Mouse (Mus musculus) frontal cortex, adult 2 months (tissue): Measurements from ENCODE around the gene Defb23. TPM values are rescaled to one million over a fixed set of nuclear protein-coding genes. Genes with fewer than 3 reads are reported as not detected.
"Not testable (repeated sequence)": the region's sequence is repeated elsewhere in the genome, so short reads cannot be mapped to it uniquely, and the experiment has no call there.

ENCODE experiments used
- DNase-seq, 2 experiments: peaks; one replicate each; pipeline ENCODE4 v3.0.0; 2022; ENCODE audit warnings: low spot score in 1 of 2; ENCODE audit errors: extremely low spot score in 1 of 2
- polyA plus RNA-seq: library from polyadenylated mRNA; depleted of rRNA; stranded (reverse); fragments of >200 nt; gene quantifications from 2 replicates; pipeline ENCODE4 v1.2.3, GENCODE M21; 2012; rRNA removed

Defb23 gene
- polyA plus RNA-seq, 1 experiment: not detected

DNA sequence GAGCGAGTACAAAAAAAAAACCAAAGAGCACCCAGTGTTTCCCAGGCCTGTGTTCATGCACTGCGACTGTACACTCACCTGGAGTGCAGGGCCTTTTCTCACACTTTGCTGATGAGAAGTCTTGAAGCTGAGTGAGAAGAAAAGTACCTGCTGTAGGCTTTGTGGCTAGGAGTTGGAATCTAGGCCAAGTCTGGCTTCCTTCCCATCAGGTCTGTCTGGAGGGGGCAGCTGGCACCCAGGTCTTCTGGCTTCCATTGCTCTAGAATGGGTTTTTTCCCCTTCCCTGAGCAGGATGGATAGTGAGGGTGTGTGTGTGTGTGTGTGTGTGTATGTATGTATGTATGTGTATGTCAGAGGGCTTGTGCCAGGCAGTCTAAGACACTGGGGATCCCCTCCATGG is 24.6 kb downstream of the Defb23 start:
- DNase-seq: no peak

- DNase-seq: no peak
These were observed 25.5 kb downstream of the Defb23 start for GRCm38 (mm10) chr2:152438963-152439362.

DNA sequence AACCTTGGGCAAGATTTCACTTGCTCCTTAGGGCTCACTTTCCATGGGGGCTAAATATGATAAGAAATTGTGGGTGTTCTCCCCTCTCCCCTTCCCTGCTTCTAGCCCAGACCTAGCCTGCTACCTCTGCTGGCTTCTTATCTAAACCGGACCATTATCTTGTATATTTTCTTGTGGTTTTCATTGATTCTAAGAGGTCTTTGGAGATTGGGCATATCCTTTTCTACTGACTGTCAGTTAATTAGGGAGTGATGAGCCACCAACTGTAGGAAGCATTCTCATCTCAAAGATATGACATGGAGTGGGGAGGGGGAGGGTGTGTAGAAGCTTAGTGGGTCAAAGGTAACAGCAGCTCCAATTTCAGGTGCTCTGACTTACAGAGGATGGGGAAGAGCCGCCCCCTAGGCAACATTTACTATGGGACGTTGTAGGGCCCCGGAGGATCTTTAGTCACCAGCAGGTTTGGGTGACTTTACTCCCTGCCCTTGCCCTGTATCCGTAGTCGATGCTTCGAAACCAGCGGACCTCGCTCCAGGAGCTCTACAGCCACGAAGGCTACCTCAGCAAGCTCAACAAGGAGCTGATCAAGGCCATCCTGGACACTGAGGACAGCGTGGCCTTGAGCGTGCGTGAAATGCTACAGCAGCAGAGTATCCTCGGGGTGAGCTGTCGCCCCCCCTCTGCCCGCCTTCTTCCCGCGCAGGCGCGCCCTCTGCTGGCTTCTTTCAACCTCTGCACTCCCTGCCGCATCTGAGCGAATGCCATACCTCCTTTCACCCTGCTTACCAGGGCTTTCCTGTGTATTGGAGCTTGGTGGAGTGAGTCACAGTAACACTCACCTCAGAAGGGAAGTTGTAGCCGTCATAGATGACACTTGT is 27.2 kb downstream of the Defb23 start:
- DNase-seq: peak; percentile 50 to 91

- DNase-seq: no peak
These were observed 28.0 kb downstream of the Defb23 start for GRCm38 (mm10) chr2:152436405-152436901.

- not testable (repeated sequence) for DNase-seq
These were observed 35.9 kb downstream of the Defb23 start for GRCm38 (mm10) chr2:152428481-152428880.

DNA sequence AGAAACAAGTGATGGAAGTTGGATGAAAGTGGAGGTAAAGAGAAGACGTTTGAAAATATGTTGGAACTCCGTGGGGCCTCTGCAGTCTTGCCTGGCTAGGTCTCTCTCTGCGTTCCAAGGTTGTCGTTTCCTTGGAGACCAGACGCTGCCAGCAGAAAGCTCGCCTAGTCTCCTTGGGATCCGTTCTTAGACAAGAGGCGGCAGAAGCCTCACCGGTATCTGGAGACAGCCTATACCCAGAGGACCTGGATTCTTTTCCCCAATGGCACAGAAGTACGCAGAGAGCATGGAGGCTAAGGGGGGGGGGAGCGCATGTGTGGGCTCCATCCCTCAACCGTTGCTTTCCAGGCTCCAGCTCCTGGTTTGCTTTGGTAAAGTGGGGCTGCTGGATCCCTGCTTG is 36.9 kb downstream of the Defb23 start:
- peak in 1 of 2 experiments; percentile 68 for DNase-seq

DNA sequence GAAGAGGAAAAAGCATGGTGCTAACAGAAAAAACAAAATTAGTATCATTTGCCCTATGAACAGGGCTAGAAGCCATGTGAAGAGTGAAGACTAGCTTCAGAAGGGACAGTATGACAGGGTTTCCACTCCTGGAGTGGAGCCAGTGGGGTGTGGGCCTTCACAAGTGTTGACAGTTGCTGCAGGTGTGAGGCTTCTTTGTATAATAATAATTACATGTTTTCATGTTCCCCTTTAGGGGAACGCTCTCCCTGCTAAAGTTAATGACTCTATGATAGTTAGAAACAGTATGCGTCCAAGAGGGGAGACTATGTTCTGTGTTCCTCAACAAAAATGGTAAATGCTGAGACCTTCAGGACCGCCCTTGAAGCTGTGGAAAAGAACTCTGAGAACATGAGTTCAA is 48.6 kb downstream of the Defb23 start:
- no peak for DNase-seq

DNA sequence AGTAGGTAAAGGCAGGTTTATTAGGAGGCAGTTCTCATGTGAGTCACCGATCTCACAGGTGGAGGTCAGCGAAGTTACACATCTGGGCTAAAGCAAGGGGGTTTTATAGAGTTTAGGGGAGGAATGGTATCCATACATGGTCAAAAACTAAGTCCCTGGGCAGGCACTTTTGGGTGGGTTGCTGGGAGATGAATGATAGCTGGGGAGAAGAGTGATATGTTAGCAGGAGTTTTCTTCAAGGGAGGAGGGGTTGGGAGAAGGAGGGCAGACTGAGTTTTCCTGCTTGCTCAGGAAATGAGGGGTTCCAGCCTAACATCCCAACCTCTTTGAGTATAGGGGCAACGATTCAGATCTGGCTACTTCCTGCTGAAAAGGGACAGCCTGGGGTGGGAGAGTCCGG is 49.1 kb downstream of the Defb23 start, which contains the start of gene 6820408C15Rik:
TSS of gene 6820408C15Rik (plus strand) at position 301 of the 400 bp plus-strand sequence.
- no peak for DNase-seq

DNA sequence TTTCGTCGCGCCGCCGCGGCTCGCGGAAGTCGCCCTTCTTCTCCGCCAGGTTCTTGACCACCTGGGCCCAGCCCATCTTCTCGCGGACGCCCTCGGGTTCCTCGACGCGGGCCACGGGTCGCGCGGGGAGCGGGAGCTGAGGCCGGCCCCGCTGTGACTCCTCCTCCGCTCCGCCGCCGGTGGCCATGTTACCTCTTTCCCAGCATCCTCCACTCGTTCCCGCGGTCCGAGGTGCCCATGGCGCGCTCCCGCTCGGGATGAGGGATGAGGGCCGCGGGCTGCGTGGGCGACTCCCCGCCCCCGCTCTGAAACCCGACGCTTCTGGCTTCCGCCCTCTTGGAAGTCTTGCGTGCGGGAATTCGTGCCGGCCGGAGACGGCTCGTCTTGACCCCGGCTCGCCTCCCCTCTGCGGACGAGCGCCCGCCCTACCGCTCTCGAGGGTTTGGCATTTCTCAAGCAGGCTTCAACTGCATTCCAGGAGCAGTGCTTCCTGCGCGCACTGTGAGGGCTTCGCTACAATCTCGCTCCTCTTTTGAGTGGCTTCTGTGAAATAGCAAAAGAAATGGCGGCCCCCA is 49.7 kb downstream of the Defb23 start, which contains the start of gene Zcchc3:
TSS of gene Zcchc3 (minus strand) at position 437 of the 575 bp plus-strand sequence.
- peak; percentile 69 to 88 for DNase-seq

DNA sequence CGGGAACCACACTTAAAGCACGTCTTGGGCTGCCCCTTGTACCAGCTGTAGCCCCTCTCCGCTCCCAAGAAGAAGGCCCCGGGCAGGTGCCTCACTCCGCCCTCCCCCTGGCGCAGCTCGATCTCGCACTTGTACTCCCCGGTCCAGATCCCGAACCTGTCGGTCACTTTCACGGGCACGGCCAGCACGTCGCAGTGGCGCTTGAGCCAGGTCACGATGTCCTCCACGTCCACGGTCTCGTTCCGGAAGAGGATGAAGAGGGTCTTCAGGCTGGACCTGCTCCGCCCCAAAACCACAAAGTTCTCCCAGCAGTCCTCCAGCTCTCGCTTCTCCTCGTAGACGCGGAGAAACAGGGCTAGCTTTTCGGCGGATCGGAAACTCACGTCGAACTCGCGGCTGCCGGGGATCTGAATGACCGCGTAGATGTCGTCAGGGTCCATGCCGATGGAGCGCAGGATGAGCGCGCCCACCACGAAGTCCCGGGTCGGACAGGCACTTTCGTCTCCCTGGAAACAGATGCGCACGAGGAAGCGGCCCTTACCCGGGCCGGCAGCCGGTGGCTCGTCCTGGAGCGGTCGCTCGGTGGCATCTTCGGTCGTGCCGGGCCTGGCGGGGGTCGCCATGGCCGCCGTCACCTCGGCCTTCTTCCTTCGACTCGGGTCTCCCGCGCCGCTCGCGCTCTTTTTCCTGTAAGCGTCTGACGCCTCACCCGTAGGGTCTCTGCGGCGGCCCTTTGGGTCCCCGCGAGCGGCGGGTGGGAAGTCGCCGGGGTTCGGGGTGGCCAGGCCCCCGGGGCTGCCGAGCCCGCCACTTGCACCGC is 50.4 kb downstream of the Defb23 start:
- DNase-seq: peak in 1 of 2 experiments; percentile 26

DNA sequence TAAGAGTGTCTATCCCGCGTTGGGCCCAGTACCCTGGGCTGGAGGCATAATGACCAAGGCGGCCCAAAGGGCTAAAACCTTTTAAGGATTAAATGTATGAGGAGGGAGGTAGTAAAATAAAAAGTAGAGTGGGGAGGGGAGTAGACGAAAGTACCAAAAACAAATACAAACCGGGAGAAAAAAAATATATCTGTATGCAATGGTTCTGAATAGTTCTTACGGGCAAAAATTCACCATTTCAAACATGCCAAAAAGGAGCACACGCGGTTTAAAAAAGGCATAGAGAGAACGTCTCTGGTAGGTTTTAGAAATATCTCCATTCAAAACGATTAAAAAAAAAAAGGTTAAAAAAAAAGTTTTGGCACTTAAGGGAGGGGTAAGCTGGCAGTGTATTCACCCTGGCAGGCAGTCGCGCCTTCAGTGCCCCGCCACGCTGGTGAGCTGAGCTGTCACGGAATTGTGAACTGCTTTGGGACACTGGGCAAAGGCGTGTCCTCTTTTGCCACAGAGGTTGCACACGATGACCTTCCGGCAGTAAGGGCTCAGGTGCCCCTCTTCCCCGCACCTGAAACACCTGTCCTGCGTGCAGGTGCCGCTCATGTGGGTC is 51.2 kb downstream of the Defb23 start:
- DNase-seq: no peak

DNA sequence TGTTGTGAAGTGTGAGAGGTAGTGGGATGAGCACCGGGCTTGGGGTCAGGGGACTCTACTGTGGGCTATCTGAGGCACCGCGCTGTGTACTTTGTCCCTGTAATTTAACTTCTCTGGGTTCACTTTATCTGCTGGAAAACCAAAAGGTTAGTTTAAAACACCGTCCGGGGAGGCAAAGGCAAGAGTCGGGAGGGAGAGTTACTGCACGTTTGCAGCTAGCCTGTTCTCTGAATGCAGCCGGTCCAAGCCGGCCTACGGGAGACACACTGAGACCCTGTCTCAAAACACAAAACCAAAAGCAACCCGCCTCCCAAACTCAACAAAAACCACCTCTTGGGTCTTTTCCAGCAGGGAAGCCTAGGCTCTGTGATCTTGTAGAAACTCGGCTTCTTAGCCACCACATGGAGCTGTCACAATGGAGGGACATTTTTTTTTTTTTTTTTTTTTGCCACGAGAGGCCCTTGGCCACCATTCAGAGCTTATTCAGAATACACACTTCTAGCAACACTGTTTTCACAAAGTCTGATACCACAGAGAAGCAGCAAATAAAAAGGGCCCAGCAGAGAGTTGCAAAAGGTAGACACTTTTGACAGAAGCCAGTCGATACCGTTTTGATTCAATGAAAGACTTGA is 51.8 kb downstream of the Defb23 start:
- no peak for DNase-seq

GRCm38 (mm10) chr2:152411471-152411870 is 52.9 kb downstream of the Defb23 start:
- no peak for DNase-seq

- DNase-seq: peak; percentile 55 to 73
These were observed 53.4 kb downstream of the Defb23 start for GRCm38 (mm10) chr2:152410971-152411371.

DNA sequence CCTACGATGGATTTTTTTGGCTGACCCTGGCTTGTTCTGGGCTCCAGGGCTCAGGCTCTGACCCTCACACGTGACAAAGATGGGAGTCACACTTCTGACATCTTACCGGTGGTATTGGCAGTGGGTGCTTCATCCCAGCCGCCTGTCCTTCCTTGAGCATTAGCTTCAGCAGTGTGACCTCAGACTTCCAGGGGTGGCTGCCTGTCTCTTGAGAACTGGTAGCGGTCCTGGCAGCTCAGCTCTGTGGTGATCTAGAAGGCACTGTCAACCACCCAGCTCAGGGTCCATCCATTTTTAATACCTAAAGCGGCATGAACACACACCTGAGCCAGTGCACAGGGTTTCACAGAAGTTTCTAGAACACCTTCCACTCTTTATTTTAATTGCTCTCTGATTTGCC is 54.6 kb downstream of the Defb23 start:
- DNase-seq: no peak

Other genes with a start within 250 kb of the Defb23 start
- 74.1 and 80.0 TPM in 2 replicates for gene Csnk2a1, start 237.8 kb downstream of the Defb23 start, polyA plus RNA-seq
- 40.5 and 42.7 TPM in 2 replicates for gene Tbc1d20, start 170.8 kb downstream of the Defb23 start, polyA plus RNA-seq
- gene Rbck1, start 132.0 kb downstream of the Defb23 start, polyA plus RNA-seq: 209 and 246 TPM in 2 replicates
- gene Trib3, start 120.6 kb downstream of the Defb23 start, polyA plus RNA-seq: 0.48 and 0.52 TPM in 2 replicates
- gene Nrsn2, start 88.0 kb downstream of the Defb23 start, polyA plus RNA-seq: 99.0 and 113 TPM in 2 replicates
- gene Sox12, start 66.6 kb downstream of the Defb23 start, polyA plus RNA-seq: 22.7 and 23.4 TPM in 2 replicates
- gene Zcchc3, start 49.6 kb downstream of the Defb23 start, polyA plus RNA-seq: 9.2 and 9.7 TPM in 2 replicates
- gene 6820408C15Rik, start 49.0 kb downstream of the Defb23 start, polyA plus RNA-seq: 4.4 and 4.5 TPM in 2 replicates
- 0.20 TPM in 1 of 2 replicates, not detected in the other for gene Defb20, start 12.4 kb upstream of the Defb23 start, polyA plus RNA-seq
- gene Defb22, start 25.5 kb upstream of the Defb23 start, polyA plus RNA-seq: not detected in 2 replicates
- gene Defb26, start 47.1 kb upstream of the Defb23 start, polyA plus RNA-seq: not detected in 2 replicates
- gene Defb28, start 53.6 kb upstream of the Defb23 start, polyA plus RNA-seq: not detected in 2 replicates
- not detected in 2 replicates for gene Defb29, start 75.5 kb upstream of the Defb23 start, polyA plus RNA-seq
- not detected in 2 replicates for gene Gm17416, start 104.7 kb upstream of the Defb23 start, polyA plus RNA-seq
- not detected in 2 replicates for gene Defb21, start 108.1 kb upstream of the Defb23 start, polyA plus RNA-seq
- gene Defb19, start 115.7 kb upstream of the Defb23 start, polyA plus RNA-seq: not detected in 2 replicates
- gene Defb45, start 134.8 kb upstream of the Defb23 start, polyA plus RNA-seq: not detected in 2 replicates
- not detected in 2 replicates for gene Defb36, start 139.7 kb upstream of the Defb23 start, polyA plus RNA-seq
- not detected in 2 replicates for gene Defb25, start 158.4 kb upstream of the Defb23 start, polyA plus RNA-seq
- gene Rem1, start 162.3 kb upstream of the Defb23 start, polyA plus RNA-seq: 0.59 and 0.72 TPM in 2 replicates
- gene H13, start 204.8 kb upstream of the Defb23 start, polyA plus RNA-seq: 82.4 and 82.7 TPM in 2 replicates
- gene Mcts2, start 222.4 kb upstream of the Defb23 start, polyA plus RNA-seq: 18.9 and 19.0 TPM in 2 replicates